Mouse (Mus musculus) CH12.LX (cell line): ENCODE results near the gene H3f3b. TPM values are rescaled to one million over a fixed set of nuclear protein-coding genes. Genes with fewer than 3 reads are reported as not detected.

Experiments
- DNase-seq: peaks from one replicate; pipeline ENCODE4 v3.0.0-alpha.2; 2013; ENCODE audit errors: extremely low read depth
- H3K27ac ChIP-seq: 2 replicates; pipeline ENCODE4 v1.5.1; 2012; ENCODE audit warnings: low read depth, mild to moderate bottlenecking, control low read depth, moderate library complexity; ENCODE audit not compliant: insufficient read depth
- H3K27me3 ChIP-seq: replicated peaks from 2 replicates; pipeline ENCODE3; 2012; ENCODE audit warnings: inconsistent platforms
- H3K36me3 ChIP-seq, 2 experiments: replicated peaks in 1 of 2; 2 replicates each; pipeline versions ENCODE3 to v1.6.1; 2012; ENCODE audit warnings: inconsistent platforms in 1 of 2, low read length in 1 of 2, mild to moderate bottlenecking in 1 of 2, mixed read lengths in 1 of 2, moderate library complexity in 1 of 2; ENCODE audit not compliant: control insufficient read depth in 1 of 2, insufficient read depth in 1 of 2
- H3K4me1 ChIP-seq, 2 experiments: 2 replicates each; pipeline ENCODE4 v1.6.1; 2012; ENCODE audit warnings: inconsistent platforms in 1 of 2, moderate library complexity in 1 of 2; ENCODE audit not compliant: insufficient read depth in 2 of 2, control insufficient read depth in 1 of 2
- H3K4me2 ChIP-seq: 2 replicates; pipeline ENCODE4 v1.6.1; 2012; ENCODE audit warnings: low read depth, mild to moderate bottlenecking, control low read depth; ENCODE audit not compliant: poor library complexity, insufficient read depth, severe bottlenecking
- H3K4me3 ChIP-seq, 3 experiments: fragments of 150-350 bp in 1 of 3; sonication (generic) in 1 of 3; replicated peaks in 1 of 3; 2 replicates each; pipeline versions ENCODE3 to v1.5.1; 2011 to 2012; ENCODE audit warnings: low read depth in 2 of 3, low read length in 2 of 3, mild to moderate bottlenecking in 2 of 3, moderate library complexity in 2 of 3, control low read depth in 1 of 3, improper control_type of control experiment in 1 of 3, inconsistent platforms in 1 of 3, mixed read lengths in 1 of 3; ENCODE audit not compliant: poor library complexity in 1 of 3
- H3K79me2 ChIP-seq: replicated peaks from 2 replicates; pipeline ENCODE4 v1.6.1; 2012; ENCODE audit warnings: mild to moderate bottlenecking, moderate library complexity; ENCODE audit not compliant: control insufficient read depth, poor library complexity, insufficient read depth, severe bottlenecking; ENCODE audit errors: extremely low read depth
- H3K9ac ChIP-seq: 2 replicates; pipeline ENCODE4 v1.6.1; 2012; ENCODE audit warnings: low read depth, mild to moderate bottlenecking, control low read depth, moderate library complexity; ENCODE audit not compliant: insufficient read depth
- H3K9me3 ChIP-seq: replicated peaks from 2 replicates; pipeline ENCODE3; 2012; ENCODE audit warnings: low read length, inconsistent platforms, mixed read lengths
- BHLHE40 ChIP-seq: IDR thresholded peaks from 2 replicates; pipeline ENCODE4 v1.6.1; 2011; ENCODE audit warnings: mild to moderate bottlenecking, low read depth, low read length, improper control_type of control experiment
- CHD1 ChIP-seq: IDR thresholded peaks from 2 replicates; pipeline ENCODE4 v1.6.1; 2012; ENCODE audit warnings: low read depth, low read length, improper control_type of control experiment, inconsistent platforms
- CTCF ChIP-seq, 2 experiments: IDR thresholded peaks in 1 of 2; conservative IDR thresholded peaks in 1 of 2; 2 replicates each; pipeline ENCODE4 v1.5.1; 2011 to 2012; ENCODE audit warnings: low read depth in 2 of 2, low read length in 2 of 2, improper control_type of control experiment in 1 of 2, inconsistent platforms in 1 of 2, mild to moderate bottlenecking in 1 of 2, moderate library complexity in 1 of 2
- E2F4 ChIP-seq: IDR thresholded peaks from 2 replicates; pipeline ENCODE4 v1.6.1; 2011; ENCODE audit warnings: low read depth, low read length, improper control_type of control experiment; ENCODE audit not compliant: insufficient replicate concordance
- ELF1 ChIP-seq: IDR thresholded peaks from 2 replicates; pipeline ENCODE4 v1.6.1; 2014; ENCODE audit warnings: low read depth, mild to moderate bottlenecking, inconsistent platforms, low read length, improper control_type of control experiment
- EP300 ChIP-seq: IDR thresholded peaks from 2 replicates; pipeline ENCODE4 v1.6.1; 2011; ENCODE audit warnings: low read length, improper control_type of control experiment
- ETS1 ChIP-seq: conservative IDR thresholded peaks from 2 replicates; pipeline ENCODE4 v1.6.1; 2012; ENCODE audit warnings: low read depth, mild to moderate bottlenecking, inconsistent platforms, low read length, improper control_type of control experiment, moderate library complexity
- HCFC1 ChIP-seq: IDR thresholded peaks from 2 replicates; pipeline ENCODE4 v1.6.1; 2012; ENCODE audit warnings: low read depth, mild to moderate bottlenecking, inconsistent platforms, low read length, improper control_type of control experiment
- IRF4 ChIP-seq: IDR thresholded peaks from 2 replicates; pipeline ENCODE4 v1.6.1; 2014; ENCODE audit warnings: low read depth, mild to moderate bottlenecking, inconsistent platforms, low read length, improper control_type of control experiment
- JUN ChIP-seq: IDR thresholded peaks from 2 replicates; pipeline ENCODE4 v1.6.1; 2011; ENCODE audit warnings: low read depth, mild to moderate bottlenecking, low read length, improper control_type of control experiment, moderate library complexity; ENCODE audit not compliant: insufficient read depth
- JUND ChIP-seq: conservative IDR thresholded peaks from 2 replicates; pipeline ENCODE4 v1.6.1; 2011; ENCODE audit warnings: low read depth, low read length, improper control_type of control experiment
- KAT2A ChIP-seq: IDR thresholded peaks from 2 replicates; pipeline ENCODE4 v1.6.1; 2012; ENCODE audit warnings: low read length, improper control_type of control experiment, inconsistent platforms; ENCODE audit not compliant: insufficient replicate concordance
- MAFK ChIP-seq: IDR thresholded peaks from 2 replicates; pipeline ENCODE4 v1.6.1; 2011; ENCODE audit warnings: low read length, improper control_type of control experiment; ENCODE audit not compliant: insufficient replicate concordance
- MAX ChIP-seq: IDR thresholded peaks from 2 replicates; pipeline ENCODE4 v1.6.1; 2011; ENCODE audit warnings: low read length, improper control_type of control experiment
- MEF2A ChIP-seq: IDR thresholded peaks from 2 replicates; pipeline ENCODE4 v1.6.1; 2014; ENCODE audit warnings: low read depth, mild to moderate bottlenecking, inconsistent platforms, low read length, improper control_type of control experiment, borderline replicate concordance
- MXI1 ChIP-seq: IDR thresholded peaks from 2 replicates; pipeline ENCODE4 v1.6.1; 2011; ENCODE audit warnings: mild to moderate bottlenecking, low read depth, low read length, improper control_type of control experiment
- MYC ChIP-seq: IDR thresholded peaks from 2 replicates; pipeline ENCODE4 v1.6.1; 2011; ENCODE audit warnings: low read depth, mild to moderate bottlenecking, improper control_type of control experiment, low read length
- NELFE ChIP-seq: IDR thresholded peaks from 2 replicates; pipeline ENCODE4 v1.6.1; 2011; ENCODE audit warnings: low read depth, low read length, improper control_type of control experiment
- NRF1 ChIP-seq: IDR thresholded peaks from 2 replicates; pipeline ENCODE4 v1.6.1; 2014; ENCODE audit warnings: low read depth, mild to moderate bottlenecking, inconsistent platforms, low read length, improper control_type of control experiment, moderate library complexity
- RCOR1 ChIP-seq: conservative IDR thresholded peaks from 2 replicates; pipeline ENCODE4 v1.6.1; 2012; ENCODE audit warnings: low read depth, mild to moderate bottlenecking, inconsistent platforms, low read length, improper control_type of control experiment
- SIN3A ChIP-seq: IDR thresholded peaks from 2 replicates; pipeline ENCODE4 v1.6.1; 2012; ENCODE audit warnings: low read length, improper control_type of control experiment, inconsistent platforms
- TBP ChIP-seq: conservative IDR thresholded peaks from 2 replicates; pipeline ENCODE4 v1.6.1; 2011; ENCODE audit warnings: low read depth, low read length, improper control_type of control experiment
- TCF12 ChIP-seq: IDR thresholded peaks from 2 replicates; pipeline ENCODE4 v1.6.1; 2014; ENCODE audit warnings: low read depth, mild to moderate bottlenecking, inconsistent platforms, low read length, improper control_type of control experiment
- UBTF ChIP-seq: IDR thresholded peaks from 2 replicates; pipeline ENCODE4 v1.6.1; 2012; ENCODE audit warnings: low read depth, mild to moderate bottlenecking, inconsistent platforms, low read length, improper control_type of control experiment, moderate library complexity
- USF1 ChIP-seq: IDR thresholded peaks from 2 replicates; pipeline ENCODE4 v1.6.1; 2014; ENCODE audit warnings: low read depth, mild to moderate bottlenecking, inconsistent platforms, low read length, improper control_type of control experiment
- USF2 ChIP-seq: conservative IDR thresholded peaks from 2 replicates; pipeline ENCODE4 v1.6.1; 2011; ENCODE audit warnings: low read depth, low read length, improper control_type of control experiment
- ZKSCAN1 ChIP-seq: IDR thresholded peaks from 2 replicates; pipeline ENCODE4 v1.6.1; 2012; ENCODE audit warnings: low read depth, inconsistent platforms, low read length, improper control_type of control experiment, borderline replicate concordance
- ZMIZ1 ChIP-seq: IDR thresholded peaks from 2 replicates; pipeline ENCODE4 v1.6.1; 2012; ENCODE audit warnings: low read depth, mild to moderate bottlenecking, inconsistent platforms, low read length, improper control_type of control experiment
- dilution Hi-C: fragments of 300-500 bp; cut with MboI; formaldehyde crosslinking; loops from 2 replicates; pipeline ENCODE4 v1.14.3; 2020; ENCODE audit warnings: low sequenced_read_pairs; ENCODE audit not compliant: extremely low pct_unique_long_range_greater_than_20kb, extremely low pct_ligation_motif_present
- in situ Hi-C: fragments of 300-500 bp; cut with MboI; formaldehyde crosslinking; loops from 3 replicates; pipeline ENCODE4 v1.14.3; 2019; ENCODE audit warnings: low sequenced_read_pairs, low pct_ligation_motif_present, low pct_unique_long_range_greater_than_20kb, mixed read lengths
- polyA plus RNA-seq: library from polyadenylated mRNA; unstranded; fragments of >175 nt; gene quantifications from 2 replicates; pipeline ENCODE4 v1.2.1, GENCODE M21; 2012; ENCODE audit warnings: low read depth; ENCODE audit not compliant: insufficient read length
- total RNA-seq, 2 experiments: library from RNA; depleted of rRNA; stranded (reverse); fragments of 300-350 nt in 1 of 2; fragments of >200 nt in 1 of 2; gene quantifications; 2 replicates each; pipeline ENCODE4 v1.2.3; 2012 to 2014

H3f3b gene
- total and polyA plus RNA-seq, 3 experiments, result 340 to 889 (median 567) TPM

DNA sequence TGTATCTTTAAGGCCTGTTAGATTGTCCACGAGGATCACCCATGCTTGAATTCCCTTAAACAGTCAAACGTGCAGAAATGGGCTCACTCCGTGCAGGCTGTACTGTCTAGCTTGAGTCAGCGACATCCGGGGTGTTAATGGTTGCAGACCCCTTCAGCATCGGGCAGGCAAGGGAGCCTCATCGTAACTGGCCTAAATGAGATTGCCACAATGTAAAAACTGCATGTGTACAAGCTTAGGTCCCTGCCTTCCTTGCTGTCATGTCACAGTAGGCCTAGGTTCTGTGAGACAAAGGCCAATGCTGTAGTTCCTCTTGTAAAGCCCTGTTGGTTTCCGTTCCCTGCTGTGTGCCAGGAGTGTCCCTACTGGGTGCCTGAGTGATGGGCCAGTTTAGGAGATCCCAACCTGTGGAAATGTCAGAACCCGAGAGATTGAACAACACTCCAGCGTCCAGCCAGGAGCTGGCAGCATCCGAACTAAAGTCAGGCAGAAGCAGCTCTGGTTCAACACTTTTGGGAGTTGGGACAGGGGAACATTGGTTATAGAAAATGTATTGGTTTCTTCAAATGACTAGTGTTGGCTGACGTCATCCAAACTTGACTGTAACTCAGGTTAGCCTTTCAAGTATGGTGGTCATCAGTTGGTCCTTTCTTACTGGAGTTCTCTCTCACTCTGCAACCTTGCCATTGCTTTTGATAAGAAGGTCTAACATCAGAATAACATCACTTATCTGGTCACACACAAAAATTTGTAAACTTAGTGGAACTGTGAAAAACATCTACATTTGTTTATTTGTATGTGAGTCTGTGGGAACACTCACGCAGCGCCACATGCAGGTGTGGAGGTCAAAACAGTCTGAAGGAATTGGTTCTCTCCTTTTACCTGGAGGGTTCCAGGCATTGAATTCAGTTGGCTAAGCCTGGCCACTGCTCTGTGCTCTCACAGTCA is 3.4 kb upstream of the H3f3b start:
- H3K27me3 ChIP-seq, result peaks cover 17% of the 10 kb centered on the region
- in situ Hi-C loops (loop anchor here (5.0 kb wide), 1 partner anchor 36 kb away; no protein-coding TSS in a partner anchor), dilution Hi-C loops (no loop called here)
- peaks cover 54% of the 10 kb centered on the region for H3K79me2 ChIP-seq
- DNase-seq, result peak; percentile 84
- TF ChIP-seq MXI1 (peak; percentile 63; the same call in 1 of the 2 replicates), TBP (peak; percentile 68), MYC (no peak; the same call in 1 of the 2 replicates), NELFE (0 out of 2 replicates have a peak, but pooled peaks have one; percentile 36), CTCF (conservative IDR thresholded peaks at IDR 0.05 in 1 of 2, IDR thresholded peaks at IDR 0.05 in 1 of 2; ENCODE audit: low read depth in 2 of 2, low read length in 2 of 2) (peak in 1 of 2 experiments; percentile 26; a peak in 2 of 4 replicates), ELF1 (0 out of 2 replicates have a peak, but pooled peaks have one; percentile 8), ZMIZ1 (peak; percentile 69), USF2 (no peak), E2F4 (no peak), BHLHE40 (peak; percentile 60), MAX (peak; percentile 81; the same call in 1 of the 2 replicates), KAT2A (0 out of 2 replicates have a peak, but pooled peaks have one; percentile 29), NRF1 (peak; percentile 38; the same call in 1 of the 2 replicates), ZKSCAN1 (peak; percentile 93), HCFC1 (peak; percentile 59), TCF12 (peak; percentile 16; the same call in 1 of the 2 replicates), JUN (peak; percentile 91), MAFK (no peak), ETS1 (no peak; the same call in 1 of the 2 replicates), UBTF (peak; percentile 68), EP300 (peak; percentile 66; the same call in 1 of the 2 replicates), IRF4 (peak; percentile 91), CHD1 (peak; percentile 90; the same call in 1 of the 2 replicates), JUND (peak; percentile 98), MEF2A (peak; percentile 55; the same call in 1 of the 2 replicates), SIN3A (peak; percentile 73), USF1 (no peak), RCOR1 (peak; percentile 64; the same call in 1 of the 2 replicates)
- peak overlapping the region; percentile 94 for H3K9ac ChIP-seq
- peaks cover 4 to 25% of the 10 kb centered on the region in 2 experiments for H3K36me3 ChIP-seq
- H3K4me1 ChIP-seq, result peaks cover 5 to 36% of the 10 kb centered on the region in 2 experiments; a peak in 3 of 4 replicates
- peak overlapping the region; percentile 88 for H3K27ac ChIP-seq
- H3K4me2 ChIP-seq, result peak overlapping the region; percentile 70
- H3K4me3 ChIP-seq, result peak overlapping the region; percentile 67 to 100 (median 74)
- H3K9me3 ChIP-seq, result no peaks in the 10 kb centered on the region
